Mouse (Mus musculus) adrenal gland, postnatal 25 days (tissue): ENCODE results near the gene Tbc1d22a. TPM values are rescaled to one million over a fixed set of nuclear protein-coding genes. Genes with fewer than 3 reads are reported as not detected.
A peak's percentile ranks its signal among the peaks of the same experiment; 100 is the strongest.

ENCODE experiments used
- DNase-seq: peaks from one replicate; pipeline ENCODE4 v3.0.0; 2021; ENCODE audit warnings: mixed read lengths
- total RNA-seq: library from RNA; stranded (reverse); gene quantifications from 2 replicates; pipeline ENCODE4 v1.2.3, GENCODE M21; 2021

Gene Tbc1d22a
- total RNA-seq, 1 experiment from 2014 or later = 33.8 TPM

DNA sequence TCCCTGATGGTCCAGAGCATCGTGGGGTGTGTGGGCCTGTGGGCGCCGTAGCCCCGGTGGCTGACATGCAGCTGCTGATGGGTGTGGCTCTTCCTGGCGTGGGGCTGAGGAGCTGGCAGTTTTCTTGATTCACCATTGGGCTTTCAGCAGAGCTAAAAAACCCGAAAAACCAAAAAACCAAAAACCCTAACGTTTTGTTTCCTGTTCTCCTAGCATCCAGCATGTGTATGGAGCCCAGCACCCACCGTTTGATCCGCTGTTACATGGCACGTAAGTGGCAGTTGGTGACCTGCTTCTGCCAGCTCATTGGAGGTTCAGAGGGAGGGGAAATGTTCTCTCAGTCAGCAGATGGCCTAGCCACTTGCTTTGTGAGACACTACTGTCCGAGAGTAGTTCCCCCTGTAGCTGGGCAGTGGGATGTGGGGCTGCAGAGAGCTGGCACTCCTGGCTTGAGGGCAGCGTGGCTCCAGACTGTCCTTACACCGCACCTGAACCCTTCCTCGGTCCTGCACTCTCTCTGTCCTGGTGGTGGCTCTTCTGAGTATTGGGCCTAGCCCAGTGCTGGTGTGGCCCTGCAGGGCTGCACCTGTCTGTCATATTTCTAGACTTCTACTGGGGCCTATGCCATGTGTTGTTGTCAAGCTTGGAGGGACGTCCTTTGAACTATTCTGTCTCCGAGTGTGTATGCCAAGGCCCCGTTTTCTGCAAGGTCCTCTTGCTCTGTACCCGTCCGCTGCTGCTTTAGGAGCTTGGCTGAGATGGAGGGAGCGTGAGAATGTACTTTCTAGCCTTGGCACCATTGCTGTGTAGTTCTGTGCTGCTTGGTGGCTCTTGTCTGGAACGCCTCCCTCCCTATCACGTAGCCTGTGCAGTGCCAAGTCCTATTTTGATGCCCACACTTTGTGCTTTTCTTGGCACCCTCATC, 20.5 kb downstream of the Tbc1d22a start:
- DNase-seq = no peak

- DNase-seq = peak; percentile 70
These were observed 22.0 kb downstream of the Tbc1d22a start for GRCm38 (mm10) chr15:86236252-86236651.

DNA sequence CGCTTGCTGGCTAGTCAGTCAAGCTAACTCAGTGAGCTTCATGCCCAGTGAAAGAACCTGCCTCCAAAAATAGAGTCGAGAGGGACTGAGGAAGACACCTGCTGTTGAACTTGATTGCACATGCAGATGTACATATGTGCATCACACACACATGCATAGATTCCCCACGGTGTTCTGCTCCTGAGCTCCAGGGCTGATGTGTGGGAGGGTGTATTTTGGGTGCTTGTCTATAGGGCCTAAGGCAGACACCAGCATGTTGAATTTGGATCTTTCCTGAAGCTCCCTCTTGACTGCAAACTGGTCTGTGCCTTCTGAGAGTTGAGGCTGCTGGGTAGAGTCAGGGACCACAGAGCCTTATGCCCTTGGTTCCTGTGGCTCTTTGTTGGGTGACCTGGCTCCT, 23.8 kb downstream of the Tbc1d22a start:
- DNase-seq = no peak

- DNase-seq = no peak
These were observed 24.8 kb downstream of the Tbc1d22a start for GRCm38 (mm10) chr15:86239068-86239467.

DNA sequence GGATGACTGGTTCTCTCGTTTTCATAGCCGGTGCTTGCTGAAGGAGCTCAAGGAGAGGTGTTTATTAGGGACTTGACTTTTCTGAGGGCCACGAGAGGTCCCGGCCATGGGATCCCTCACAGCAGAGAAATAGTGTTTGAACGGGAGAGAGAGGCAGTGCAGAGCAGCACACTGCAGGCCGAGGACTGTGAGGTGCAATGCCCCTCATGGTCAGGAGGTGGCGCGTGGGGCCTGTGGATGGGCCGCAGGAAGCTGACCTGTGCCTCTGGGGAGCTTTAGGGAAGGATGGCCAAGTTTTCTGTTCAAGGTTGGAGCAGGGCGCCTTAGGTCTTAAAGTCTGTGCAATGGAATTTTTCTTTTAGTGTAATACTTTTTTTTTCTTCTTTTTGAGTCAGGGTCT, 25.5 kb downstream of the Tbc1d22a start:
- peak; percentile 78 for DNase-seq

- DNase-seq = peak; percentile 49
These were observed 29.4 kb downstream of the Tbc1d22a start for GRCm38 (mm10) chr15:86243708-86244107.

- DNase-seq = no peak
These were observed 30.1 kb downstream of the Tbc1d22a start for GRCm38 (mm10) chr15:86244380-86244779.

DNA sequence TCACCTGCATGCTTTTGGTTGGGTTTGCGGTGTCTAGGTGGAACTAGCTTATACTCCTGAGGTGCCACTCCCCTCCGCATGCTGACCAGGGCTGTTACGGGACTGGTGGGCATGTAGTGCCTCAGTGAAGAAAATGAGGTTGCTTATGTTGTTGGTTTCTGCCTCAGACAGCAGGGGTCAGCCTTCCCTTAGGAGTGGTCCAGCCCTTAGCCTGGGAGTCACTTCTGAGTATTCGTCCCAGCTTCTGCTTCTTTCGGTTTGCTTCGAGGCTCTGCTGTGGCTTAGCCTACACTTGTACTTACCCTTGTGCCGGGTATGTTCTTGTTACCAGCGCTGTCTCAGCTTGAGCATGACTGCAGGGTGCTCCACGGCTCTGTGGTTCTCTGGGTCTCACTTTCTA, 36.0 kb downstream of the Tbc1d22a start:
- DNase-seq = peak; percentile 19

- no peak for DNase-seq
These were observed 37.9 kb downstream of the Tbc1d22a start for GRCm38 (mm10) chr15:86252130-86252529.

- DNase-seq = no peak
These were observed 38.4 kb downstream of the Tbc1d22a start for GRCm38 (mm10) chr15:86252684-86253083.

- DNase-seq = no peak
These were observed 39.2 kb downstream of the Tbc1d22a start for GRCm38 (mm10) chr15:86253411-86253810.

- DNase-seq = no peak
These were observed 41.9 kb downstream of the Tbc1d22a start for GRCm38 (mm10) chr15:86256201-86256600.

- no peak for DNase-seq
These were observed 42.5 kb downstream of the Tbc1d22a start for GRCm38 (mm10) chr15:86256728-86257179.

GRCm38 (mm10) chr15:86257916-86258685, 43.8 kb downstream of the Tbc1d22a start:
- no peak for DNase-seq

GRCm38 (mm10) chr15:86259233-86259632, 45.0 kb downstream of the Tbc1d22a start:
- no peak for DNase-seq

DNA sequence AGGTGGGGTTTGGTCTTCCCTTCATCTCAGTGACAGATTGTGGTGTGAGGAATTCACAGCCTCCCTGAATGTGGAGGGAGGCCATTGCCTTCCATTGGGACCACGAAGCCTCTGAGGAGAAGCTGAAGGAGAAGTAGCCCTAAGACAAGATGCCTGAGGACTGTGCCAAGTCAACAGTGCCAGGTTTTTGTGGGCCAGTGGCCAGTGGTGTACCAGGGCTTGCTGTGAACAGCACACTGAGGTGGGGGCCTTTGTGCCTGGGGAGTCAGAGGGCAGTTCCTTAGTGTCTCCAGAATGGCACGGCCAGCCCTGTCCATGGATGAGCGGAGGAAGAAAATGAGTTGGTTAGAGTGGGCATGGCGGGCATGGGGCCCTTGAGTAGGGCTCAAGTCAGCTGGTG, 45.9 kb downstream of the Tbc1d22a start:
- DNase-seq = no peak

DNA sequence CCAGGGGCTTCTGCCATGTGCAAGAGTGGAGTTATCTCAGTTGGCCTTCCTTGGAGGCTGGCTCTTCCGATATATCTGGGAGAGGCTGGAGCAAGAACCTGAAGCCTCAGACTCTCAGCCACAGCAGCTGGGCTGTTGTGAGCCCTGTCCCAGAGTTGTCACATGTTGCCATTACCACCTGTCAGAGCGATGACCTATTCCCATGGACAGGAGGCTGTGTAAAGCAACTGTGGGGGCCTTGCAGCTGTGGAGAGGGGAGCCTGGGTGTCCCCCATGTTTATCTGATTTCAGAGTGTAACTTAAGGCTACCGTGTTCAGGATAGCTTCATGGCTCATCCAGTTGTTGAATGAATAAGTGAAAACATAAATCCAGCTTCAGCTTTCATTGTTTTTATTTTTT, 50.1 kb downstream of the Tbc1d22a start:
- DNase-seq = no peak

- no peak for DNase-seq
These were observed 50.5 kb downstream of the Tbc1d22a start for GRCm38 (mm10) chr15:86264803-86265202.

GRCm38 (mm10) chr15:86266975-86267374, 52.7 kb downstream of the Tbc1d22a start:
- no peak for DNase-seq

DNA sequence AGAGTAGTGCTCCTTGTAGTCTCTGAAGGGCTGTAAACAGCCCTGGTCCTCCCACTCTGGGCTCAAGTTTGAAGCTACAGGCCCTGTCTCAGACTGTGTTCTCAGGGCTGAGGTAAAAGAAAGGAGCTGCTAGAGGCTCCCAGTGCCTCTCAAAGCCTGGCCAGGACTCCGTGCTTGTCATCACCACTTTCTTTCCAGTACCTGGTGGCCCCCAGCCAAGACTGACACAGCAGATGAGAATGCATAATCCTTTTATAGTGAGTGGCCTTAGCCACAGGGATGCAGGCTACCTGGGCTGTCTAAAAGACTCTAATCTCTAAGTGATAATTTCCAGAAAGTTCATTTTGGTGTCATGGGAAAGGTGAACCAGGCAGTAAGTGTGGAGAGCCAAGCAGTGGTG, 54.3 kb downstream of the Tbc1d22a start:
- DNase-seq = no peak

DNA sequence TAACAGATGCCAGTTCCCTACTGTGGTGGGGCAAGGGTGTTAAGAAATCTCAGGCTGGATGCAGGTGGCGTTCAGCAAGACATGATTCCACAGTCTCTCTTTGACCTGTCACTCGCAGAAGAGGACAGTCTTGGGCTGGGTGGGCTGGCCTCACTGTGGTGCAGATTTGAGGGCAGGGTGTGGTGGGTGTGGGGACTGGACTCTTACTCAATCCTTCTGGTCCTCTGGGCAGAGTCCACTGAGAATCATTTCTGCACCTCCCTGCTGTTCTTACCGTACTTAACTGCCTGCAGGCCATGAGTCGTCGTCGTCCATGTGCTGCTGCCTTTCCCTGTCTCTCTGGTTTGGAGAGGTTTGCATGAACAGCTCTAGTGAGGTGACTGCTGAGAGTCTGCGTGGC, 61.5 kb downstream of the Tbc1d22a start:
- DNase-seq = no peak

DNA sequence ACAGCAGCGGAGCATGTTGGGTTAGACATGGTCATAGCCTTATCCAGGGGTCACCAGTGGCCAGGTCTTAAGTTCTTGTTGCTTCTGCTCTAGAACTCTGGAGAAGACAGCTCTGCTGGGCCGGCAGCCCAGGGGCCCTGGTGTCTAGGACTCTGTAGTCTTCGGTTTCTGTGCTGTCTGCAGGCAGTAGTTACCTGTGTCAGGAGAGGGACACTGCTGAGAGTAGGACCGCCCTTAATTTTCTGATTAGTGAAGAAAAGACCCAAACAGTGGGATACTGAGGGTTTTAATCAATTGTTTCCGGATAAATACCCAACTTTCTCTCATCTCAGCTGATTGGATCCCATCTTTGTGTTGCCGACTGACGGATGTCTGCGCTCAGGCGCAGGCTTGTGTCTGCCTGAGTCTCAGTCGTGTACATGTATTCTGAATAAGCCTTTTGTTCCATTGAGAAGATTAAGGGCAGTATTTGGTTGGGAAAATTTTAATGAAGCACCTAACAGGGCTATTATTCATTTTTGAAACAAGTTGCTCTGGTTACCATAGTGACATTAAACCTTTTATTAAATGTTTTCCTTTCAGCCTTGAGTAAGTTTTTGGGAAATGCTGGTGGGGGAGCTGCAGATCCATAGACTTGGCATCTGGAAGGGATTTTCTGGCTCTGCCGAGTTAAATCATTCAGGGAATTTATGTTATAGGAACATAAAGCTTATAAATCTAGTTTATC, 62.4 kb downstream of the Tbc1d22a start:
- DNase-seq = no peak

GRCm38 (mm10) chr15:86277428-86277827, 63.2 kb downstream of the Tbc1d22a start:
- DNase-seq = no peak
